Mouse (Mus musculus) cerebellum, postnatal 4 days (tissue): ENCODE measurements at regions not wholly inside any gene's neighbourhood (a gene's known extent, or its start where the extent isn't known, plus 50 kb on each side); places are given as distances from the start of the nearest gene placed in this dataset.
A peak's percentile ranks its signal among the peaks of the same experiment; 100 is the strongest.

Experiments used
- DNase-seq, 2 experiments: peaks; one replicate each; pipeline ENCODE4 v3.0.0; 2022; ENCODE audit warnings: low spot score in 2 of 2, mixed read lengths in 1 of 2

GRCm38 (mm10) chr2:56460625-56461590 is 662.9 kb downstream of the Nr4a2 start:
- DNase-seq = no peak

- no peak for DNase-seq
Observed at GRCm38 (mm10) chr2:56459430-56459829, 664.4 kb downstream of the Nr4a2 start.

- DNase-seq = no peak
Observed at GRCm38 (mm10) chr2:56457594-56457993, 666.2 kb downstream of the Nr4a2 start.

GRCm38 (mm10) chr2:56455856-56456395 is 667.9 kb downstream of the Nr4a2 start:
- DNase-seq = no peak

- peak in 1 of 2 experiments; percentile 26 for DNase-seq
Observed at GRCm38 (mm10) chr2:56454611-56455066, 669.2 kb downstream of the Nr4a2 start.

- no peak for DNase-seq
Observed at GRCm38 (mm10) chr2:56440916-56441315, 682.9 kb downstream of the Nr4a2 start.
